Mouse (Mus musculus) monocyte, adult 2 months (primary cell): ENCODE measurements at regions not wholly inside any gene's neighbourhood (a gene's known extent, or its start where the extent isn't known, plus 50 kb on each side); places are given as distances from the start of the nearest gene placed in this dataset.

Source experiments
- DNase-seq, 2 experiments: peaks; one replicate each; pipeline ENCODE4 v3.0.0; 2022; ENCODE audit warnings: low spot score in 2 of 2, low read depth in 1 of 2

GRCm38 (mm10) chr13:44386767-44387166, 342.5 kb upstream of the Jarid2 start:
- DNase-seq, result no peak

GRCm38 (mm10) chr13:44389696-44390095, 339.6 kb upstream of the Jarid2 start:
- no peak for DNase-seq

- no peak for DNase-seq
These were observed 338.4 kb upstream of the Jarid2 start for GRCm38 (mm10) chr13:44390666-44391390.

- DNase-seq, result no peak
These were observed 335.3 kb upstream of the Jarid2 start for GRCm38 (mm10) chr13:44394016-44394415.

- no peak for DNase-seq
These were observed 330.5 kb upstream of the Jarid2 start for GRCm38 (mm10) chr13:44398613-44399369.

- no peak for DNase-seq
These were observed 329.9 kb upstream of the Jarid2 start for GRCm38 (mm10) chr13:44399370-44399685.

GRCm38 (mm10) chr13:44399831-44400321, 329.4 kb upstream of the Jarid2 start:
- no peak for DNase-seq

- DNase-seq, result no peak
These were observed 325.2 kb upstream of the Jarid2 start for GRCm38 (mm10) chr13:44404010-44404575.

- no peak for DNase-seq
These were observed 322.0 kb upstream of the Jarid2 start for GRCm38 (mm10) chr13:44407307-44407706.

GRCm38 (mm10) chr13:44408619-44408959, 320.7 kb upstream of the Jarid2 start:
- no peak for DNase-seq

- no peak for DNase-seq
These were observed 320.1 kb upstream of the Jarid2 start for GRCm38 (mm10) chr13:44408960-44409719.

- DNase-seq, result no peak
These were observed 319.6 kb upstream of the Jarid2 start for GRCm38 (mm10) chr13:44409720-44410047.

GRCm38 (mm10) chr13:44411781-44412496, 317.3 kb upstream of the Jarid2 start:
- DNase-seq, result no peak

GRCm38 (mm10) chr13:44413305-44413704, 316.0 kb upstream of the Jarid2 start:
- no peak for DNase-seq

GRCm38 (mm10) chr13:44415971-44416370, 313.3 kb upstream of the Jarid2 start:
- no peak for DNase-seq

- DNase-seq, result no peak
These were observed 312.3 kb upstream of the Jarid2 start for GRCm38 (mm10) chr13:44416986-44417385.

- peak; percentile 77 for DNase-seq
These were observed 310.2 kb upstream of the Jarid2 start for GRCm38 (mm10) chr13:44419056-44419455.

- DNase-seq, result peak; percentile 30 to 51
These were observed 309.6 kb upstream of the Jarid2 start for GRCm38 (mm10) chr13:44419472-44420226.

- no peak for DNase-seq
These were observed 309.1 kb upstream of the Jarid2 start for GRCm38 (mm10) chr13:44420227-44420592.

GRCm38 (mm10) chr13:44420941-44421340, 308.3 kb upstream of the Jarid2 start:
- DNase-seq, result no peak
